Mouse (Mus musculus) cerebellum, postnatal 14 days (tissue): ENCODE results near the gene Fbxo27.
A peak's percentile ranks its signal among the peaks of the same experiment; 100 is the strongest.

Experiments used
- DNase-seq, 2 experiments: peaks; one replicate each; pipeline ENCODE4 v3.0.0; 2021; ENCODE audit warnings: mixed read lengths in 2 of 2

The Fbxo27 gene

DNA sequence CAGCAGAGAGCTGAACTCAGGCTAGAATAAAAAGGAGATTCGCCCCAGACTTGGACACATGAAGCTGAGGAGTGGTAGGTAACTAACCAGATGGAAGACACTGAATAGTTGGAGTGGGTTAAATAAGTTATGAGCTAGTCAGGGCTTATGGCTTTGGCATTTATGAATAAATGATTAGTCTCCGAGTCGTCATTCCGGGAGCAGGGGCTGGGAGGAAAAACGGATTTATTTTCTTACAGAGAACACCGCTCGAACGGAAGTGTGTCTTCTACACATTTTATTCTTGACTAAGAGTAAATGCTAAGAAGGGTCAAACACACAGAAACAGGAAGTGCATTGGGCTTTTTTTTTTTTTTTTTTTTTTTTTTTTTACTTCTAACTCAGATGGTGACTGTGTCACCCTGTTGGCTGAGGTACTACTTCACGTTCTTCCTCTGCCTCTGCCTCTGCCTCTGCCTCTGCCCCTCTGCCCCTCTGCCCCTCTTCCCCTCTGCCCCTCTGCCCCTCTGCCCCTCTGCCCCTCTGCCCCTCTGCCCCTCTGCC is 10.0 kb downstream of the Fbxo27 start:
- DNase-seq, result no peak

DNA sequence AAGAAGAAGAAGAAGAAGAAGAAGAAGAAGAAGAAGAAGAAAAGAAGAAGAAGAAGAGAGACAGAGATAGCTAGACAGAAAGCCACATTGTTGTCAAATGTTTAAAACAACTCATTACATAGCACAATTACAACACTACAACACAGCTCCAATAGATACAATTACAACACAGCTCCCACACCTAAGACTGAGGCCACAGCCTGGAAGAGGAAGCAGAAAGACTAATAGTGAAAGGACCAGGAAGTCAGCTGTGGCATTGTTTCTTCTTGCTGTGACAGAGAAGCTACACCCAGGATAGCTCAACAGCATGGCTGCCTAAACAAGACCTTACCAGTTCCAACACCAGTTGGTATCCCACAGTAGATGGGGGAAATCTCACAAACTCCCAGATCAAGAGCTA is 16.8 kb downstream of the Fbxo27 start:
- DNase-seq, result no peak

DNA sequence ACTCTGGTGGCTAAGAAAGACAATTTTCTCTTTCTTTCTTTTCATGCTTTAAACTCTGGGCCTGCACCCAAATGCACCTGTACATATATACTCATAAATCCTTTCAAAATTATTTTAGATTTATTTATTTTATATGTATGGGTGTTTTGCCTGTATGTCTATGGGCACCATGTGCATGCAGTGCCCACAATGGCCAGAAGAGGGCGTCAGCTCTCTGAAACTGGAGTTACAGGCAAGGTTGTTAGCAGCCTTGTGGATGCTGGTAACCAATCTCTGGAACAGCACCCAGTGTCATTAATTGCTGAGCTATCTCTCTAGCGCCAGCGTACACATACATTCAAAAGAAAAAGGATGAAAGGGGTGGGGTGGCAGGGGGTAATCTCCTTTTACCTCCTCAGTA is 18.3 kb downstream of the Fbxo27 start:
- no peak for DNase-seq

DNA sequence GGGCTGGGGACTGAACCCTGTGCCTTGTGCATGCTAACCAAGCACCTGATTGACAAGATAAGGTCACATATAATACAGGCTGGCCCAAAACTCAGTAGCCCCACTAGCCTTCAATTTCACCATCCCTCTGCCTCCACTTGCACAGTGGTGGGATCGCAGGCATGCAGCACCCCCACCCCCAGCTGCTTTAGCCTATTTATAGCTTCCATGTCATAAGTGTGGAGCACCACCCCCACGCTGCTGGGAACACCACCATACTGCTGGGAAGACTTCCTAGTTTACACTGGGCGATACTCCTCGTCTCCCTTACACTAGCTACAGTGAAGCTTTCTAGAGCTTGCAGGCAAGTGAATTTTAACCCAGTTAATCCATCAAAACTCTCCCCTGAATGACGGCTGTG is 22.0 kb downstream of the Fbxo27 start:
- no peak for DNase-seq

DNA sequence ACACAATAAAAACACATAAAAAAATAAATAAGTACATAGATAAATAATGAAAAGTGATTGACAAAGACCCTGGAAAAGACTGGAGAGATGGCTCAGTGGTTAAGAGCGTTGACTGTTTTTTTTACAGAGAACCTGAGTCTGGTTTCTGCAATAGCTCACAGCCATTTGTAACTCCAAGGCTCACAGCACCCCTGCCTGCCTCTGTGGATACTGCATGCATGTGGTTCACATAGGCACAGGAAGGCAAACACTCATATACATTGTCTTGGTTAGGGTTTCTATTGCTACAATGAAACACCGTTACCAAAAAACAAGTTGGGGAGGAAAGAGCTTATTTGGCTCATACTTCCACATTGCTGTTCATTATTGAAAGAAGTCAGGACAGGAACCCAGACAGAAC is 22.9 kb downstream of the Fbxo27 start:
- no peak for DNase-seq

DNA sequence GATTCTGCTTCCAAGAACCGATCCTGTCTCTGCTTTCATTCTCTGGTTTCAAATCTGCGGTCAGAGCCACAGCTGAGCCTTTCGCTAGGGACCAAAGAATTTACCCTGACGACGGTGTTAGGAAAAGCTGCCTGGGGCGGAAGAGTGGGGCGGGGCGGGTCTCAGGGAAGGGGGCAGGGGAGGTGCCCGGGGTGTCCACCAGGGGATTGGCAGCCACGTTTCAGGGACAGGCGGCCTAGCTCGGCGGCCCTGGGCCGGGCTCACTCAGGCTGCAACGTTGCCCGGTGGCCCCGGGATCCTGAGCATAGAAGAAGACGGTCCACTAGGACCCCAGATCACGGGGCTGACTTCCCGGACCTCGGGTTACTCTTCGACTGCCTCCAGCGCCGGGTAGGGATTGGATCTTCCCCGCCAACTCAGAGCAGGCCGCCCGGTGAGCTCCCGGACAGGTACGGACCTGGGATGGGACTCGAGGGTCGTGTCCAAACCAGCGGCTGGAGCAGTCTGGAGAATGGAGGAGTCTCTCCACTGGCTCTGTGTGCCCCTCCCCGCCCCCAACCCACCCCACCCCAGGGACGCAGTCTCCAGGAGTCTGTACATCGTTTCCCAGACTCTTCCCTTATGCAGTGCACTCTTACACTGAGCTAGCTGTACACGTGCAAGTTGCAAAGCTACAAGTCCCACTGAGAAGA is 24.1 kb downstream of the Fbxo27 start, which contains the start of gene Fbxo17:
Fbxo17 (plus strand) TSS at position 215 of the 692 bp plus-strand sequence.
- peak; percentile 42 to 56 for DNase-seq

DNA sequence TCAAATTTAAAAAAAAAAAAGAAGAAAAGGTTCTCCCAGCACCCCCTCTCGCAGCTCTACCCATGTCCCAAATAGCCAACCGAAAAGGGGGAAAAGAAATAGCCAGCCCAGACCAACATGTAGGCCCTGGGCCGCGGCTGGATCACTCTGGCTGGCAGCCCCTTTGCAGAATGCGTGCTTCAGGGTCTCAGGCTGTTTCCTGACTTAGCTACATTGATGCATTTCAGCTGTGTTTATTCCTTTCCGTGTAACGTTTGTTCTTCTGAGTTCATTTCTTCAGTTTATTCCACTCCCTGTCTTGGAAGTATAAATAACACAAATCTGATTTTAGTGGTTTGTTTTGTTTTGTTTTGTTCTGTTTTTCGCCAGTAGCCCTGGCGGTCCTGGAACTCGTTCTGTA is 25.1 kb downstream of the Fbxo27 start:
- no peak for DNase-seq

DNA sequence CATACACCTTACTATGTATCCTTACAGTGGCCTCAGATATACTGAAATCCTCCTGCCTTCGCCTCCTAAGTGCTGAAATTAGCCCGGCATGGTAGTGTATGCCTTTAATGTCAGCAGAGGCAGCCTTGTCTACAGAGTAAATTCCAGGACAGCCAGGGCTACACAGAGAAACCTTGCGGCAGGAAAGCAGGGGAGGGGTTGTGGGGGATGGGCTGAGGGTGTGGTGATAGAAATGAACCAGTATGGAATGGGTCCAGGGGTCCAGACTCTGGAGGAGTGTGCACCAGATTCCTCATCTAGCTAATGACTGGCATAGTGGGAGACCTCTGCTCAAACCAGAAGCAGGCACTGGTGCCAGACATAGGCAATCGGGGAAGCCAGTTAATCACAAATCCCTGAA is 26.5 kb downstream of the Fbxo27 start:
- DNase-seq, result no peak

DNA sequence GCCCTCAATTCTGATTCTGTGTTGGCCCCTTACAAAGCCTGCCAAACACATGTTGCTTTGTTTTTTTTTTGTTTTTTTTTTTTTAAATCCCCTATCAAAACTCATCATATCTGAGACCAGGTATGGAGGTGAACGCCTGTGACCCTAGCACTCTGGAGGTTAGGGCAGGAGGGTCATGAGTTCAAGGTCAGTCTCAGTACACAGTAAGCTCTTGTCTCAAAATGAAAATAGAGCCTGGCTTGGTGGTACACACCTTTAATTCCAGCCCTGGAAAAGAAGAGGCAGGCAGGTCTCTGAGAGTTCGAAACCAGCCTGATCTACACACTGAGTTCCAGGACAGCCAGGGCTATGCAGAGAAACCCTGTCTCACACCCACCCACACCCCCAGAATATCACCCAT is 27.0 kb downstream of the Fbxo27 start:
- DNase-seq, result no peak

DNA sequence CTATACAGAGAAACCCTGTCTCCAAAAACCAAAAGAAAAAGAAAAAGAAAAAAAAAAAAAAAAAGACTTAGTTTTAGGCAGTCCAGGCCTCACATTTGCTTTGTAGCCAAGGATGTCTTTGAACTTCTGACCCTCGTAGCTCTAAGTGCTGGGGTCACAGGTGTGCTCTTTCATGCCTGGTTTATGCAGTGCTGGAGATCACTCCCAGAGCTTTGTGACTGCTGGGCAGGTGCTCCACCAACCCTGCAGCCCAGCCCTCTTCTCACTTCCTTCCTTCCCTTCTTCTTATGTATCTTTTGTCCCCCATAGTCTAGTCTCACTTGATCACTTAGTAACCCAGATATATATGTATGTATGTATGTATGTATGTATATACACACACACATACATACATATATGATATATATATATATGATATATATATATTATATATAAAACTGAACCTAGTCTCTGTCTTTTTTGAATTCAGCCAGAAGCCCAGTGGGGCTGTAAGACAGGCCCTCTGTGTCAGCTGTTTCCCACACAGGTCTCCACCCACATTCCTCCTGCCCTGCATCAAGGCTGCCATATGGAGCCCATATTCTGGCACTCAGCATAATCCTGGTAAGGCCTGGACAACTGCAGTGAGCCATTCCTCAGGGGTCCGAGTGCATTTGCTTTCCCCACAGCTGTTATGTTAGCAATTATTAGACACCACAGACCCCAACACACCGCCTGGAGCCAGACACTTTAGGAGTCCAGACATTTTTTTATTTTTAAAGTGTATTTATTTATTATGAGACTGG is 28.3 kb downstream of the Fbxo27 start:
- DNase-seq, result no peak

DNA sequence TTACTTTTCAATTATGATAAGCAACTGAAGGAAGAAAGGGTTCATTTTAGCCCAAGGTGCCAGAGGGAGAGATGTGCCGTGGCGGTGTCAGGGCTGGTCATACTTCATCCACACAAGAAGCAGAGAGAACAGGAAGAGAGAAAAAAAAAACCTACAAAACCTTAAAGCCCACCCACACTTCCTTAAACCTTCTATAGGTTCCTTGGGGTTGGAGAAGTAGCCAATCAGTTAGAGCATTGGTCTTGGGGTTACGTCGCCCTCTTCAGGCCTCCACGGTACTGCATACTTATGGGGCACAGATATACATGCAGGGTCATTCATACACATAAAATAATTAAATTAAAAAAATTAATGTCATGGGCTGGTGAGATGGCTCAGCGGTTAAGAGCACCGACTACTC is 29.4 kb downstream of the Fbxo27 start:
- peak in 1 of 2 experiments; percentile 27 for DNase-seq

DNA sequence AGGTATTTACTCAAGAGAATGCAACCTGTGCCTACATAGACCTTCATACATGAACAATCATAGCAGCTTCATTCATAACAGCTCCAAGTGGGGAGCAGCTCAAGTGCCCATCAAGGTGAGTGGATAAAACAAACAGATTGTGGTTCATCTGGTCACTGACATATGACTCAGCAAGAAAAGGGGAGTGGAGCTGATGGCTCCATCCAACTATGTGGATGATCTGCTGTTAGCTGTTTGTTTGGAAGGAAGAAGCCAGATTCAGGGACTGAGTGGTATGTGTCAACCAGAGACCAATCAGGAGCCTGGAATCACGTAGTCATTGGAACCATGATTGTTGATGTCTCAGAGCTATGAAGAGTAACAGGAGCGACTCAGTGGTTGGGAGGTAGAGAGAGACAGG is 32.0 kb downstream of the Fbxo27 start:
- no peak for DNase-seq

DNA sequence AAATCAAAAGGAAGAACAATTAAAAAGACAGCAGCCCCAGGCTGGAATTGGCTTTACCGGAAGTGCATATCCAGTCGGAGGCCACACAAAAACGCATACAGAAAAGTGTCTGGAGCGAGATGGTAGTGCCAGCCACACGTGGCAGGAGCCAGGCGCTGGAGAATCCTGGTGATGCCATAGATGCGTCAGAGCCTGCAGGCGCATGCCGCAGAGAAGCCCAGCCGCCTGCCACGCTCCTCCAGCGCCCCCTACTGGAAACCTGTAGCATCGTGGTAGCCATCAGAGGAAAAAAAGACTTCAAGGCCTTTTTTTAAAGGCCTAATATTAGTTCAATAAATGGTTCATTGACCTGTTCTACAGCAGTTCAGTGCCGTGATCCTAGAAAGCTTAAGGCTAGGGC is 34.0 kb downstream of the Fbxo27 start:
- peak; percentile 89 to 93 for DNase-seq

DNA sequence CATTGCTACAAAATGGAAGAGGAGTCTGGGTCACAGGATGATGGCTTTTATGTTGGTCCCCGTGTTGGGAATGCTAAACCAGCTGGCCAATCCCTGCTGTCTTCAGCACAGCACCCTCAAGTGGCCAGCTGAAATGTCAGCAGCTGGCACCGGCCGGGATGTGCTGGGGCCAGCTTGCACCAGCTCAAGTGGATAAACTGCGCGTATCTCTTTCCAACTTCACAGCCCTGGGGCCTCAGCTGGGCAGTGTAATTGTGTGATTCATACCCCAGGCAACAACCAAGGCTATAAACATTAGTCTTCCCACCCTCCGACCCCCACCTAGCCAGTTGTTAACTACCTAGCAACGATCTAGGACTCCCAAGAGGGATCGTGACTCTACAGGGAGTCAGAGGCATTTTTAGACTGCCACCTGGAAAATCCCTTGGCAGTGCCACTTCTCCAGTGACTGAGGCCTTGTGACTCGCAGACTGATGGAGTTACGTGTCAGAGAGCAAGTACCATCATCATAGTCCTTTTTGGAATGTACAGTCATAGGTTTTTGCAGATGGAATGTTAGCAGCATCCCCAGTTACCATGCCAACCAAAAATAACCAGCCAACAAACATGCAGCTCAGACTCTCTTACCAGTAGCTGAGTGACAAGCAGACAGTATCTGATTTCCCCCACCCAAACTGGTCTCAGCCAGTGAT is 35.1 kb downstream of the Fbxo27 start:
- DNase-seq, result peak; percentile 37 to 59

DNA sequence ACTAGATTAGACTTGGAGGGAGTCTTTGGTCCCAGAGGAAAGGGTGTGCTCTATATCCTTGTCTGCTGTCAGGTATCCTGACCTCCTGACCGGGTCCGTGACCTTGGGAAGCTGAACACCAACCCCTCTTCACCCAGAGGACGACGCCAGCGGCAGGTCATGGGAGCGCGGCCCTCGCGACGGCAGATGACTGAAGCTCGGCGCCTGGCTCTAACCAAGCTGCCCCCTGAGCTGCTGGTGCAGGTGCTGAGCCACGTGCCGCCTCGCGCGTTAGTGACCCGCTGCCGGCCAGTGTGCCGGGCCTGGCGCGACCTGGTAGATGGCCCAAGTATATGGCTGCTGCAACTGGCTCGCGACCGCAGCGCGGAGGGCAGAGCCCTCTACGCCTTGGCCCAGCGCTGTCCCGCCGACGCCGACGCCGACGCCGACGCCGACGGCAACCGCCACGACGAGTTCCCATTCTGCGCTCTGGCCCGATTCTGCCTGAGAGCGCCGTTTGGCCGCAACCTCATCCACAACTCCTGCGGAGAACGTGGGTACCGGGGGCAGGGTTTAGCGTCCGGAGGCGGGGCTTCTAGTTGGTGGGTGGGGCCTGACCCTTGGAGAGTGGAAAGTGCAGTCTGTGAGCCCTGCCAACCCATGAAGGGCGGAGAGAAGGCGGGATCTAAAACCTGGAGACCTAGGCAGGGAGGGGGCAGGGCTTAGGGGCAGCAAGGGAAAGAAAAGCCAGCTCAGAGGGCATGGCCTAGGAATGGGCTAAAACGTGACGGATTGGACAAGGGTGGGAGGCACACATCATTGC is 39.9 kb downstream of the Fbxo27 start:
- DNase-seq, result peak; percentile 59 to 78

DNA sequence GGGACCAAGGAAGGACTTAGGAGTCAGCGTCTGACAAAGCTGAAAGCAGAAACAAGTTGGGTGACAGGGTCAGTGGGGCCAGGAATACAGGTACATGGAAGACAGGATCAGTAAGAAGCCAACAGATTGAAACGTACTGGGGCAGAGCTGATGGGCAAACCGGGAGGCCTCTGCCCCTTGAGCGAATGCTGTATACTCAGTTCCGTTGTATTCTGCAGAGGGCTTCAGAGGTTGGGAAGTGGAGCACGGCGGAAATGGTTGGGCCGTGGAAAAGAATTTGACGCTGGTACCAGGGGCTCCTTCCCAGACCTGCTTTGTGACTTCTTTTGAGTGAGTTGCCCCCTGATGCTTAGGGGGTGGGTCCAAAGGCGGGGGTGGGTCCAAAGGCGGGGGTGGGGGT is 40.6 kb downstream of the Fbxo27 start:
- DNase-seq, result no peak

DNA sequence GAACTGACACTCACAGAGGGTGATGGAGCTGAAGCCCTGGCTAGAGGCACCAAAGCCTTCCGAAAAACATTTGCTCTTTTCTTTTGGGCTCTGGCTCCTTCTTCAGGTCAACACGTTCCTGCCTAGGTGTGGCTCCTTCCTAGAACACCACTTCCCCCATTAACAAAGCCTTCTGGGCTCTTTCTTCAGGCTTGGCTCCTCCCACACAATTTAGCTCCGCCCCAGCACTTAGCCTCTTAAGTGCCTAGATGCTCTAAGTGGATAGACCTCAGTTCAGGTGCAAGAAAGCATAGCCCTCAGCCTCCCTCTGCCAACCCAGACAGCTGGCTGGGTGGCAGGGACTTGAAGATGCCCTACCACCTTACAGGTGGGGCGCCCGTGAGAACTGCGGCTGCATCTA is 43.1 kb downstream of the Fbxo27 start:
- DNase-seq, result no peak

DNA sequence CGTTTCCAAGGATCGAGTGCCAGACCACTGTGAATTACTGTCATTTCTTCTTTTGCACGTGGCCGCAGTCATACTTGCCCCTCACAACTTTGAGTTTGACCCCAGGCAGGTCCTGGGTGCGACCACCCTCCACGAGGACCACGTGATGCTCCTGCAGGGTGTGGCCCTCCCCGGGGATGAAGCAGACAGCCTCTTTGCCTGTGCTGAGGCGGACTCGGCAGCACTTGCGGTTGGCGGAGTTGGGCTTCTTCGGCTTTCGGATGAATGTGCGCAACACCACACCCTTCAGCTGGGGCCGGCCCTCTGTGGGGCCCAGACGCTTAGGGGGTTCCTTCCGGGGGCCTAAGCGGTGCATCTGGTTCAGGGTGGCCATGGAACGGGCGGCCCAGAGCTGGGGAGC is 47.2 kb downstream of the Fbxo27 start:
- DNase-seq, result no peak

DNA sequence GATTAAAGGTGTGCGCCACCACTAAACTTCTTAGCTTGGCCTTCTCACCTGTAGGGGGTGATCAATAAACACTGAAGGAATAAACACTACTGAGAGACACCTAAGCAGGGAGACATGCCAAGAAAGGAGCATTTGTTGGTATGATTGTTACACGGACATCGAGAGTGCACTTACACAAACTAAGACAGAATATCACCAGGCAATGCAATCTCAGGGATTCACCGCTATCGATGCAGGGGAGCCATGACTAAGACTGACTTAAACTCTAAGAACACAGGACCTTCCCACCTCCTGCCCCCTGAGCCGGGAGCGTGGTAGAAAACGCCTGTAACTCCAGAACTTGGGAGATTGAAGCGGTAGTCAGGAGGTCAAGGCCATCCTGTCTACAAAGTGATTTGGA is 48.3 kb downstream of the Fbxo27 start:
- DNase-seq, result no peak

DNA sequence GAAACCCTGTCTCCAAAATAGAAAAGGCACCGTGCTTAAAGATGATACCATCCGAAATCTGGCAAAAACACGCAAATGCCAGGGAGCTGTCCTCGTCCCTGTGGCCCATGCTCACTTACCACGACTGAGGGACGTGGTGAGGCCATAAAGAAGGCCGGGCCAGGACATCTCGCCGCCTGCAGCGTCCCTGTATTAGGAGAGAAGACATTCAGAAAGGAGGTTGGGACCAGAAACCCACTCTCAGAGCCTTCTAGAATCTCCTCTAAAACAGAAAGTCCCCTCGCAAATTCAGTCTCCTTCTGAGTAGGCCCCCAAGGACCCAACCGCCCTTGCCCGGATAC is 48.7 kb downstream of the Fbxo27 start:
- DNase-seq, result no peak

DNA sequence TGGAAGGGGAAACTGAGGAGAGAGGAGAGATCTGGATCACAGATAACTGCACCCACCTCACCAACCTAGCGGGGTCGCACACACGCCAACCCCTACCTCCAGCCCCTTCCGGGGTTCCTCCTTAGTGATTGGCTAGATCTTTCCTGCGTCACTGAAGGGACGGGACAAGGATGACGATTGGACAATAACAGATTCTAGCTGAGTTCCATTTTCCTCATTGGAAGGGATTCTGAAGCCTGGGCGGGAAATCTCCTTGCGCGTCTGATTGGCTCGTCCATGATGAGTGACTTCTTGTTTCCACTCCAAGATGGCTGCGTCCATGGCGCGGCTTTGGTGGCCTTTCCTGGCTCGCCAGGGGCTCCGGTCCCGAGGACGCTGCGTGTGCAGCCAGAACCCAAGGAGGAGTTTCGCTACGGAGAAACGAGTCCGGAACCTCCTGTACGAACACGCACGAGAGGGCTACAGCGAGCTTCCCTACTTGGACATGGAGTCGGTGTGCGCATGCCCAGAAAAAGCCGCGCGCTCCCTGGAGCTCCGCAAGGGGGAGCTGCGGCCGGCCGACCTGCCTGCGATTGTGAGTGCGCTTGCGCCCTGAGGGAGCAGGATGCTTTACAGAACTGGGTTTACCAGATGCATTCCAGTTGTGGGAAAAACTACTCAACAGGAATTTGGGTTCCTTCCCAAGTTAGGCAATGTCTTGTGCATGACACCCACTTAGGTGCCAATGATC is 49.2 kb downstream of the Fbxo27 start, which contains the start of the genes Mrps12 and Sars2:
Mrps12 (minus strand) TSS at position 112 of the 730 bp plus-strand sequence.
Sars2 (plus strand) TSS at position 284 of the 730 bp plus-strand sequence.
- peak; percentile 94 to 96 for DNase-seq
